Mouse (Mus musculus) olfactory bulb, adult 2 months (tissue): Measurements from ENCODE around the gene Cry2.

Experiments
- CTCF ChIP-seq: fragments of 200-500 bp; IDR thresholded peaks from 2 replicates; pipeline ENCODE4 v1.5.1; 2012; ENCODE audit warnings: low read depth, mild to moderate bottlenecking, low read length, moderate library complexity; ENCODE audit not compliant: insufficient read depth
- POLR2A ChIP-seq: fragments of 200-500 bp; IDR thresholded peaks from 2 replicates; pipeline ENCODE4 v1.6.1; 2012; ENCODE audit warnings: mild to moderate bottlenecking, low read depth, low read length, moderate library complexity; ENCODE audit not compliant: insufficient read depth

DNA sequence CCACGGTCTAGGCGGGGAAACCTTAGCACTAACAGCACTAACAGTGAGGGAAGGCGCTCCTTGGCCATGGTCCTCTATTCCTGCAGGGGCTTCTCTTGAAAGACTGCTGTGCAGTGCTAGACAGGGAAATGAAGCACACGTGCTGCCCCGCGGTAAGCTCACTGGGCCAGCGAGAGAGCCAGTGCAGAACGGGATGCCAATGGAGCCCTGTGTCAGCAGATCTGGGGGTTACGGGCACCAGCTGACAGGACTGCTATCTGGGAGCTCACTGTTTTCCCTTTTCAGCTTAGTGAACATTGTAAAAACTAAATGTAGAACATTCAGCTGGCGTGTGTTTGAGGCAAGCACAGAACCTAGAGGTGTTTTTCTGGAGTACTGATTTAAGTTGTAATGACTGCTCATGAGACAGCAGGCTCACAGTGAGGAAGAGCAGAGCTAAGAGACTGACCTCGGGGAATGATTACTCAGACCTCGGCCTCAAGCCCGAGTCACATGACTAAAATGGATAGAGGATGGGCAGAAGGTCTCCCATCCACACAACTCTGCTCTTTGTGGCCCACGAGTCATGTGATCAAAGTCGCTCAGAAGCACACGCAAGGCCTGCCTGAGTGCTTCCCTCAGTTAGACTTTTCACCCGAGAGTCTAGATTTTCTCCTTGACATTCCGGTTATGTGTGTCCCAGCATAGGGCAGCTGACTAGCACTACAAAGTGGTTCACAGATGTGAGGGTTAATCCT, 25.4 kb downstream of the Cry2 start:
- TF ChIP-seq CTCF (no peak), POLR2A (no peak)
